Mouse (Mus musculus) ES-Bruce4 (cell line): ENCODE measurements around the gene Nanp.

Experiments used
- CTCF ChIP-seq: IDR thresholded peaks from one replicate; pipeline ENCODE4 v1.8.1; 2011; ENCODE audit warnings: low read depth, low read length
- EP300 ChIP-seq: IDR thresholded peaks from 2 replicates; pipeline ENCODE4 v1.6.1; 2011; ENCODE audit warnings: low read depth, low read length; ENCODE audit not compliant: insufficient read depth
- POLR2A ChIP-seq: IDR thresholded peaks from one replicate; pipeline ENCODE4 v1.8.1; 2011; ENCODE audit warnings: low read length; ENCODE audit not compliant: insufficient read depth

DNA sequence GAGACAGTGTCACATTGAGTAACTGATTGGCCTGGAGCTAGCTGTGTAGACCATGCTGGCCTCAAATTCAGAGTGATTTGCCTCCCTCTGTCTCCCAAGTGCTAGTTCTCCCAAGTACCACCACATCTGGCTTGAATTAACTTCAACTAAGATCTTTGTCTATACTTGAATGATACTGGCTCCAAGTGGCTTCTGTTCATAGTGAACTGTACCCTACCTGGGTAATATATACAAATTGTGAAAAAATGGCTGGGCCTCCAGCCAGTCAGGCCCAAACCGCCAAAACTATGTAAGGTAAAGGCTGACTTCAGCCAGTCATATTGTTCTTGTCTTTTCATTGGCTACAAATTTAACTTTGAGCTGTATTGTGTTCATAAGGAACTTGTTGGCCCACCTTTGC is 1.2 kb upstream of the Nanp start:
- TF ChIP-seq EP300: no peak
- TF ChIP-seq POLR2A: no peak
- no peak for TF ChIP-seq CTCF
